Mouse (Mus musculus) liver, adult 2 months (tissue): ENCODE results near the gene Rhox2b.
"Not testable (repeated sequence)": the region's sequence is repeated elsewhere in the genome, so short reads cannot be mapped to it uniquely, and the experiment has no call there.

Experiments
- CTCF ChIP-seq: fragments of 200-500 bp; IDR thresholded peaks from 2 replicates; pipeline ENCODE4 v1.5.1; 2011; ENCODE audit warnings: low read depth, low read length, control low read depth
- POLR2A ChIP-seq: fragments of 200-500 bp; IDR thresholded peaks from 2 replicates; pipeline ENCODE4 v1.6.1; 2011; ENCODE audit warnings: low read length, control low read depth; ENCODE audit not compliant: insufficient read depth; ENCODE audit errors: extremely low read depth

DNA sequence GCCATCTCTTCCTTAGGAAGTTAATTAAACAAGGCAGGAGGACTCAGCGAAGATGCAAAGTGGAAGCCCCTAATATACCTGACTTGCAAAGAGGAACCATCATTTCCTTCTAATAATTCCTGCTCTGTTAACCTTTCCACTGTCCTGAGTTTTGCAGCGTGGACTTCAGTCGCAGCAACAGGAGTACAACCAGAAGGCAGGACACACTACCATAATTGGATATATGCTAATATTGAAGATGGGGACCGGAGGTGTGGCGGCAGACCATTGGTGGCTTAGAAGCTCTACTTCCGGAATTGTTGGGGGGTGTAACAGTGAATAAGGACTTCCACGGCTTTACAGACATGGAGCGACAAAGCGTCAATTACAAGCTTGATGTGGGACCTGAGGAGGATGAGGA, at the start of gene Rhox2b:
- not testable (repeated sequence) for TF ChIP-seq CTCF, POLR2A
